In genomic region chr14:21051380-21052111, GRCm38 (mm10) we compare ENCODE assay signal across 1 mouse cellular context.
TF ChIP-seq lines count a peak whose summit lies in the region.

No protein-coding gene starts in this region.

TF ChIP-seq in CH12.LX, 34 proteins besides CTCF, POLR2A, EP300 and RAD21 (continued from another document):
- 0 out of 2 replicates have a peak, but pooled peaks have one; percentile 80 for TF ChIP-seq NELFE (IDR thresholded peaks at IDR 0.05; ENCODE audit: low read depth, low read length)
- no peak for TF ChIP-seq IRF4 (IDR thresholded peaks at IDR 0.05; ENCODE audit: low read depth, low read length)
- TF ChIP-seq E2F4 (IDR thresholded peaks at IDR 0.05; ENCODE audit: insufficient replicate concordance, low read depth, low read length), result no peak
- peak; percentile 84 for TF ChIP-seq SIN3A (IDR thresholded peaks at IDR 0.05; ENCODE audit: low read length)
- TF ChIP-seq BHLHE40 (IDR thresholded peaks at IDR 0.05; ENCODE audit: low read depth, low read length), result peak; percentile 52; the same call in 1 of the 2 replicates
- TF ChIP-seq PAX5 (IDR thresholded peaks at IDR 0.05; ENCODE audit: low read length), result no peak
- peak; percentile 31; the same call in 1 of the 2 replicates for TF ChIP-seq ETS1 (conservative IDR thresholded peaks at IDR 0.05; ENCODE audit: low read depth, low read length)
- no peak for TF ChIP-seq MAZ (IDR thresholded peaks at IDR 0.05; ENCODE audit: low read depth, low read length)
